Mouse (Mus musculus): ENCODE measurements around the gene Slc8a1.

- TF ChIP-seq CTCF (IDR thresholded peaks at IDR 0.05; ENCODE audit: control insufficient read depth, insufficient read depth, insufficient read length) (no peak), USF1 (IDR thresholded peaks at IDR 0.05; ENCODE audit: low read depth) (no peak), MAX (IDR thresholded peaks at IDR 0.05) (no peak), CEBPB (IDR thresholded peaks at IDR 0.05; ENCODE audit: low read depth) (no peak), MYOG (IDR thresholded peaks at IDR 0.05; ENCODE audit: control insufficient read depth, extremely low read depth, insufficient read length) (no peak)
Observed at GRCm38 (mm10) chr17:81542313-81543185, 195.6 kb downstream of the Slc8a1 start.

Measured in C2C12 (cell line).